Mouse (Mus musculus): ENCODE results near the gene Opa3. TPM values are rescaled to one million over a fixed set of nuclear protein-coding genes. Genes with fewer than 3 reads are reported as not detected.

Opa3 gene
- polyA plus RNA-seq, 1 experiment from 2014 or later, result 39.5 TPM

GRCm38 (mm10) chr7:19295503-19296185 is 67.5 kb downstream of the Opa3 start:
- ATAC-seq (replicated peaks; ENCODE audit: insufficient number of reproducible peaks, low FRiP score, low TSS enrichment, low read depth), result peak; percentile 54
- Histone ChIP-seq H3K27me3 (ENCODE audit: control insufficient read depth, insufficient read depth, low read length) (no peaks in the 10 kb centered on the region), H3K27ac (replicated peaks; ENCODE audit: low read depth, low read length) (no peak overlapping the region), H3K4me2 (ENCODE audit: low read depth, low read length) (peak overlapping the region; percentile 26), H3K36me3 (replicated peaks; ENCODE audit: control insufficient read depth, insufficient read depth, low read depth, low read length) (no peaks in the 10 kb centered on the region), H3K9me3 (replicated peaks; ENCODE audit: control insufficient read depth, low read length) (no peaks in the 10 kb centered on the region), H3K4me3 (ENCODE audit: low read depth, low read length) (no peak overlapping the region; the same call in 1 of the 2 replicates), H3K4me1 (ENCODE audit: control insufficient read depth, insufficient read depth, low read length) (no peaks in the 10 kb centered on the region; the same call in 1 of the 2 replicates), H3K9ac (replicated peaks; ENCODE audit: low read length) (peak overlapping the region; percentile 14)
- WGBS, result 12% methylated on average over 21 of the region's 22 CpGs
- peak; percentile 98 for DNase-seq (ENCODE audit: low spot score)

GRCm38 (mm10) chr7:19297034-19297433 is 68.9 kb downstream of the Opa3 start:
- peaks cover 4% of the 10 kb centered on the region; the same call in 1 of the 2 replicates for H3K27me3 ChIP-seq (ENCODE audit: control insufficient read depth, insufficient read depth, low read length)
- no peaks in the 10 kb centered on the region for H3K9me3 ChIP-seq (replicated peaks; ENCODE audit: control insufficient read depth, low read length)
- H3K27ac ChIP-seq (replicated peaks; ENCODE audit: low read depth, low read length), result no peak overlapping the region
- no peaks in the 10 kb centered on the region for H3K4me1 ChIP-seq (ENCODE audit: control insufficient read depth, insufficient read depth, low read length)
- H3K4me3 ChIP-seq (ENCODE audit: low read depth, low read length), result no peak overlapping the region
- WGBS, result 87% methylated on average over 6 of the region's 6 CpGs
- ATAC-seq (replicated peaks; ENCODE audit: insufficient number of reproducible peaks, low FRiP score, low TSS enrichment, low read depth), result no peak
- no peak overlapping the region for H3K9ac ChIP-seq (replicated peaks; ENCODE audit: low read length)
- no peak overlapping the region for H3K4me2 ChIP-seq (ENCODE audit: low read depth, low read length)
- DNase-seq (ENCODE audit: low spot score), result no peak
- no peaks in the 10 kb centered on the region for H3K36me3 ChIP-seq (replicated peaks; ENCODE audit: control insufficient read depth, insufficient read depth, low read depth, low read length)

GRCm38 (mm10) chr7:19297794-19298193 is 69.7 kb downstream of the Opa3 start:
- DNase-seq (ENCODE audit: low spot score), result no peak
- ATAC-seq (replicated peaks; ENCODE audit: insufficient number of reproducible peaks, low FRiP score, low TSS enrichment, low read depth), result no peak

GRCm38 (mm10) chr7:19299194-19299593 is 71.1 kb downstream of the Opa3 start:
- no peak overlapping the region for H3K4me3 ChIP-seq (ENCODE audit: low read depth, low read length)
- H3K9ac ChIP-seq (replicated peaks; ENCODE audit: low read length), result no peak overlapping the region
- ATAC-seq (replicated peaks; ENCODE audit: insufficient number of reproducible peaks, low FRiP score, low TSS enrichment, low read depth) (no peak), DNase-seq (ENCODE audit: low spot score) (peak; percentile 68)
- peaks cover 22% of the 10 kb centered on the region for H3K27me3 ChIP-seq (ENCODE audit: control insufficient read depth, insufficient read depth, low read length)
- H3K9me3 ChIP-seq (replicated peaks; ENCODE audit: control insufficient read depth, low read length), result no peaks in the 10 kb centered on the region
- no peaks in the 10 kb centered on the region for H3K36me3 ChIP-seq (replicated peaks; ENCODE audit: control insufficient read depth, insufficient read depth, low read depth, low read length)
- H3K4me2 ChIP-seq (ENCODE audit: low read depth, low read length), result no peak overlapping the region
- H3K4me1 ChIP-seq (ENCODE audit: control insufficient read depth, insufficient read depth, low read length), result no peaks in the 10 kb centered on the region
- 25% methylated on average over 3 of the region's 3 CpGs for WGBS
- H3K27ac ChIP-seq (replicated peaks; ENCODE audit: low read depth, low read length), result no peak overlapping the region

More at GRCm38 (mm10) chr7:19297794-19298193, 69.7 kb downstream of the Opa3 start:
- Histone ChIP-seq H3K27ac (replicated peaks; ENCODE audit: low read depth, low read length) (no peak overlapping the region), H3K9me3 (replicated peaks; ENCODE audit: control insufficient read depth, low read length) (no peaks in the 10 kb centered on the region), H3K36me3 (replicated peaks; ENCODE audit: control insufficient read depth, insufficient read depth, low read depth, low read length) (no peaks in the 10 kb centered on the region), H3K4me2 (ENCODE audit: low read depth, low read length) (no peak overlapping the region), H3K4me1 (ENCODE audit: control insufficient read depth, insufficient read depth, low read length) (no peaks in the 10 kb centered on the region), H3K9ac (replicated peaks; ENCODE audit: low read length) (no peak overlapping the region), H3K4me3 (ENCODE audit: low read depth, low read length) (no peak overlapping the region), H3K27me3 (ENCODE audit: control insufficient read depth, insufficient read depth, low read length) (peaks cover 10% of the 10 kb centered on the region)
- 93% methylated on average over 5 of the region's 5 CpGs for WGBS

GRCm38 (mm10) chr7:19300501-19301421 is 72.6 kb downstream of the Opa3 start:
- H3K4me3 ChIP-seq (ENCODE audit: low read depth, low read length), result peak overlapping the region; percentile 29; the same call in 1 of the 2 replicates
- WGBS, result under 1% methylated on average over 29 of the region's 29 CpGs
- H3K27ac ChIP-seq (replicated peaks; ENCODE audit: low read depth, low read length), result no peak overlapping the region
- DNase-seq (ENCODE audit: low spot score), result peak; percentile 88
- peak overlapping the region; percentile 30 for H3K4me2 ChIP-seq (ENCODE audit: low read depth, low read length)
- ATAC-seq (replicated peaks; ENCODE audit: insufficient number of reproducible peaks, low FRiP score, low TSS enrichment, low read depth), result peak; percentile 65
- no peaks in the 10 kb centered on the region for H3K36me3 ChIP-seq (replicated peaks; ENCODE audit: control insufficient read depth, insufficient read depth, low read depth, low read length)
- H3K9ac ChIP-seq (replicated peaks; ENCODE audit: low read length), result no peak overlapping the region
- H3K27me3 ChIP-seq (ENCODE audit: control insufficient read depth, insufficient read depth, low read length), result peaks cover 36% of the 10 kb centered on the region
- H3K4me1 ChIP-seq (ENCODE audit: control insufficient read depth, insufficient read depth, low read length), result peaks cover 6% of the 10 kb centered on the region
- H3K9me3 ChIP-seq (replicated peaks; ENCODE audit: control insufficient read depth, low read length), result no peaks in the 10 kb centered on the region

- Histone ChIP-seq H3K27me3 (ENCODE audit: control insufficient read depth, insufficient read depth, low read length) (peaks cover 45% of the 10 kb centered on the region), H3K9me3 (replicated peaks; ENCODE audit: control insufficient read depth, low read length) (no peaks in the 10 kb centered on the region), H3K4me2 (ENCODE audit: low read depth, low read length) (peak overlapping the region; percentile 30), H3K4me3 (ENCODE audit: low read depth, low read length) (peak overlapping the region; percentile 12; the same call in 1 of the 2 replicates), H3K27ac (replicated peaks; ENCODE audit: low read depth, low read length) (no peak overlapping the region), H3K9ac (replicated peaks; ENCODE audit: low read length) (no peak overlapping the region), H3K36me3 (replicated peaks; ENCODE audit: control insufficient read depth, insufficient read depth, low read depth, low read length) (no peaks in the 10 kb centered on the region), H3K4me1 (ENCODE audit: control insufficient read depth, insufficient read depth, low read length) (peaks cover 6% of the 10 kb centered on the region)
- WGBS, result 12% methylated on average over 16 of the region's 16 CpGs
- ATAC-seq (replicated peaks; ENCODE audit: insufficient number of reproducible peaks, low FRiP score, low TSS enrichment, low read depth), result no peak
- DNase-seq (ENCODE audit: low spot score), result no peak
Observed at GRCm38 (mm10) chr7:19301461-19302263, 73.5 kb downstream of the Opa3 start.

GRCm38 (mm10) chr7:19302264-19303045 is 74.3 kb downstream of the Opa3 start:
- H3K27ac ChIP-seq (replicated peaks; ENCODE audit: low read depth, low read length), result no peak overlapping the region
- H3K4me3 ChIP-seq (ENCODE audit: low read depth, low read length), result no peak overlapping the region; the same call in 1 of the 2 replicates
- ATAC-seq (replicated peaks; ENCODE audit: insufficient number of reproducible peaks, low FRiP score, low TSS enrichment, low read depth) (no peak), DNase-seq (ENCODE audit: low spot score) (no peak)
- H3K4me2 ChIP-seq (ENCODE audit: low read depth, low read length), result no peak overlapping the region
- no peak overlapping the region for H3K9ac ChIP-seq (replicated peaks; ENCODE audit: low read length)
- H3K27me3 ChIP-seq (ENCODE audit: control insufficient read depth, insufficient read depth, low read length), result peaks cover 45% of the 10 kb centered on the region
- 52% methylated on average over 13 of the region's 13 CpGs for WGBS
- H3K4me1 ChIP-seq (ENCODE audit: control insufficient read depth, insufficient read depth, low read length), result peaks cover 6% of the 10 kb centered on the region
- H3K36me3 ChIP-seq (replicated peaks; ENCODE audit: control insufficient read depth, insufficient read depth, low read depth, low read length), result no peaks in the 10 kb centered on the region
- H3K9me3 ChIP-seq (replicated peaks; ENCODE audit: control insufficient read depth, low read length), result no peaks in the 10 kb centered on the region
